In genomic region chr3:97609845-97610410, GRCm38 (mm10) we compare ENCODE assay signal across 8 mouse cellular contexts. TPM values are rescaled to one million over a fixed set of nuclear protein-coding genes. Genes with fewer than 3 reads are reported as not detected.
DNase-seq lines count a peak whose midpoint lies in the region; ATAC-seq lines count a peak whose summit lies in the region.

Gene Chd1l, minus strand, starts transcription at chr3:97610203.

- ATAC-seq in hindbrain, embryonic 13.5 days (ENCODE audit: low FRiP score) = peak; percentile 96

- H3K9me3 ChIP-seq in hindbrain, embryonic 13.5 days = no peaks in the 10 kb centered on the region

- peak within 1 kb of the TSS; percentile 81 for H3K9ac ChIP-seq in hindbrain, embryonic 13.5 days

- H3K27ac ChIP-seq in hindbrain, embryonic 13.5 days = peak within 1 kb of the TSS; percentile 88

- H3K4me3 ChIP-seq in hindbrain, embryonic 13.5 days = peak within 1 kb of the TSS; percentile 76

- peaks cover 6% of the 10 kb centered on the region for H3K4me1 ChIP-seq in hindbrain, embryonic 13.5 days (replicated peaks)

- H3K27me3 ChIP-seq in hindbrain, embryonic 13.5 days = no peaks in the 10 kb centered on the region

- H3K4me2 ChIP-seq in hindbrain, embryonic 13.5 days = peak within 1 kb of the TSS; percentile 56

- peak; percentile 90 for DNase-seq in R1 (ENCODE audit: low read depth, low spot score)
- DNase-seq in cerebellum, postnatal 14 days = peak; percentile 94 to 97
- peak; percentile 73 to 87 for DNase-seq in frontal cortex, postnatal 14 days (ENCODE audit: low spot score in 2 of 2)
- DNase-seq in layer of hippocampus, postnatal 25 days (ENCODE audit: extremely low spot score in 1 of 2, low spot score in 1 of 2) = peak; percentile 92 to 94
- peak; percentile 96 for DNase-seq in lung, postnatal 14 days
- peak; percentile 94 for DNase-seq in ovary, postnatal 36 days (ENCODE audit: low spot score)
- peak; percentile 95 for DNase-seq in thymus, postnatal 14 days

- under 1% methylated on average over 52 of the region's 56 CpGs for WGBS in hindbrain, embryonic 13.5 days

- no peaks in the 10 kb centered on the region for H3K36me3 ChIP-seq in hindbrain, embryonic 13.5 days

RNA-seq across cellular contexts. Expression of gene Chd1l, which starts in this region (rescaled TPM):
- 6.8 and 7.2 TPM in 2 replicates for polyA plus RNA-seq in hindbrain, embryonic 13.5 days (2015; fragmentation: Nextera tagmentation; extraction: Ambion mirVana)
- 10 to 100 TPM in 1 of 2 experiments, 1 to 10 TPM in 1; 9.6 to 10.3 TPM for total RNA-seq in layer of hippocampus, postnatal 25 days (2021)

Comparison
In these comparisons a context has a peak if more than half of its experiments do, and no peak if none do; other contexts are left out.
1. Peak in every context shown above with its lines: DNase-seq, ATAC-seq, H3K4me3 ChIP-seq and H3K27ac ChIP-seq.